Mouse (Mus musculus): ENCODE measurements at regions not wholly inside any gene's neighbourhood (a gene's known extent, or its start where the extent isn't known, plus 50 kb on each side); places are given as distances from the start of the nearest gene placed in this dataset.
"Not testable (repeated sequence)": the region's sequence is repeated elsewhere in the genome, so short reads cannot be mapped to it uniquely, and the experiment has no call there.

DNA sequence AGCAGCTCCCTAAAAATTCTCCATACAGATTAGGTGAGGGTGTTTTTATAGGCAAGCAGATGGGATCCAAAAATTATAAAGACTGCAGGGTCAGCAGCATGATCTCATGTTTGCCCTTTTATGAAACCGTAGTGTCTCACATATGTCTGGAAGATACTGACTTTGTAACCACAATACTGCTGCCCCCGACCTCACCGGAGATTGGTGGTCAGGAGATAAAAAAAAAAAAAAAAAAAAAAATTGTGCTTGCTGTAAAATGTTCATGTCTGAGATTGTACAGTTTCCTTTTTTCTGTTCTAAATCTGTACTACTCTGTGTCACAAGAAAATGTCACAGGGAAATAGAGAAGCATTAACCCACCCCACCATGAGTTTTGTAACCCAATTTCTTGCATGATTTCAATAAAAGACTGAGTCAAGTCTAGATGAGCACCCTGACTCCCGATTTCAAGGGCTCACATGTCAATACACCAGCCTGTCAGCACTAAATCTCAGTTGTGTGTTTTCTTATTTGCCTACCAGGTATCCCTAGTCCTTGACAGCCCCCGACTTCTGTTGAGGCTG lies 169.5 kb upstream of the Ipo5 start:
- DNase-seq (ENCODE audit: low spot score in 2 of 2), result no peak

DNA sequence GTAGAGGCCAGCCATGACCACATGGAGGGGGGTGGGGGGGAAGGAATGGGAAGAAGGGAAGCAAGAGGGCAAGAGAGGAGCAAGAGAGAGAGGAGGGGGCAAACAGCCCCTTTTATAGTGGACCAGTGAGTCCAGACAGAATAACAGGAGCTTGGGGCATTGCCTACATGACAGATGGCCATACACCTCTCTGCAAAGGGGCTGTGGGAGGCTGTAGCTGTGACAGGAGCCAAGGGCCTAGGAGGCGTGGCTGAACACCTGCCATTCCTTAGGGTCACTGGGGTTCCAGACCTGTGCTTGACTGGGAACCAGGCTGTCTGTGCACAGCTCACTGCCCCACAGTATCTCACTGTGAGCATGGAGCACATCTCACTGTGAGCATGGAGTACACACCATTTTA lies 157.0 kb upstream of the Ipo5 start:
- DNase-seq (ENCODE audit: low spot score in 2 of 2), result no peak

DNA sequence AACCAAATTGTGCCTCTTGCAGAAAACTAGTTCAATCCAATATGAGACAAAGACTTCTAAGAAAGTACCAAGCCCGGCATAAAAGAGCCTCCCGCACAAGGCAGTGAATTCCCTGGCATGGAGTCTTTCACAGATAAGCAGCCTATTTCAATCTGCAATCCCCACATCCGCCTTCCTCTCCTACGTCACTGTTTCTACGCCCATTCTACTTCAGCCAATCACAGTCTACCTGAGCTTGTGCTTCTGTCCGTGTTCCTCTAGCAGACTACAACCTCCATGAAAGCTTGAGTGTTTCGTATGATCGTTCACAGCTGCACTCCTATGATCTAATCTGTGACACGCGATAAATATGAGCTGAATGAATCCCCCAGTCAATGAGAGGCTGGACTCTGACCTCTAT lies 155.6 kb upstream of the Ipo5 start:
- DNase-seq (ENCODE audit: low spot score in 2 of 2), result no peak

DNA sequence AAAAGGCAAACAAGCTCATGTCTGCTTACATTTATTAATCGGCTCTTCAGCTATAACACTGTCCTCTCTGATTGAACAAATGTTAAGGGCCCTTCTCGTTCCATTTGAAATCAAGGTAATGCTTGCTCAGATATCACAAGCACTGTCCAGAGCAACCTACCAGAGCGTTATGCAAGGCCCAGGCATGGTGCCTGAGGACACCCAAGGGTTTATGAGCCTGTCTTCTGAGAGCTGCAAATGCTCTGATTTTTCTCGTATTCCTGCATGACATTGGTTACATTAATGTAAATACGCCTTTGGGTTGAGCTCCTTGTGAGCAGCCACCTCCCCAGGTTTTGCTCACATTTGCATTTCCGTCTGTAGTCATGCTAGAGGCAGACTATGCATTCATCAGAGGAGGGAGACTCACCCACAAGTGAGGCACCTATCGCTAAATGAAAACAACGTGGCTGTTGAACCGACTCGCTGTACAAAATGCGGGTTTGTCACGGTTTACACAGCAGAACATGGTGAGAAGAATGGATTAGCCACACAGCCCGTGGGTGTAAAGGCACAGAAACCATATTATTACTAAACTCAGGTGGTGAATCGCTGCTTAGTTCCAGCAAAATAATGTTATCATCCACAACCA lies 152.7 kb upstream of the Ipo5 start:
- DNase-seq (ENCODE audit: low spot score in 2 of 2), result no peak

DNA sequence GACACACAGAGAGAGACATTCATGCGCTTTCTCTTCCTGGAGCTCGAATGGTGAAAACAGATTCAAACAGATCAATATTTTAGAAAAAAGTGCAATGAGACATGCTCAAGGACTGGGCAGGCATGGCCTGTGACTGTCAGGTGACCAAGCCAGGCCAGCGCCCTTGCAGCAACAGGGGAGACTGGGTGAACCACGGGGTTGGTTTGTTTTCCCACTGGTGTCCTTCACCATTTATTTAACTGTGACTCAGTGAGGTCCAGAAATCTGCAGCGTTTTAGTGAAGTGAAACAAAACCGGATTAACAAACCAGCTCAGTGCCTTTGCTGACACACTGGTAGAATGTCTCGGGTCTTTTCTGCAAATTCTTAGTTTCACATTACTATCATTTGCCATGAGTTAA lies 148.9 kb upstream of the Ipo5 start:
- no peak for DNase-seq (ENCODE audit: low spot score in 2 of 2)

DNA sequence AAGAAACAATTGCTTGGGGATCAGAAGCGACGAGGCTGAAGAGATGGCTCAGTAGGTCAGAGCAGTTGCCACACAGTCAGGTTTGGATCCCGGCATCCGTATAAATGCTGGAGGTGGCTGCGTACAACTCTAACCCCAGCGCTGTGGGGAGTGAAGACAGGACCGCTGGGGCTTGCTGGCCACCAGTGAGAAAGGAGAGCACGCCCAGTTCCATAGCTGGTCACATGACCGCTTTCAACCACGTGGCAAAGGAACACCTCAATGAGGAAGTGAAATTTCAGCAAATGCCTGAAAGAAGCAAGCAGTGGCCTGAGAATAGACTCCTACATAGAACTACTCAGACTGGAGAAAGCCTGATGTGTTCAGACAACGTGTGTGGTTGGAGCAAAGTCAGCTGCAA lies 148.3 kb upstream of the Ipo5 start:
- peak in 1 of 2 experiments; percentile 19 for DNase-seq (ENCODE audit: low spot score in 2 of 2)

DNA sequence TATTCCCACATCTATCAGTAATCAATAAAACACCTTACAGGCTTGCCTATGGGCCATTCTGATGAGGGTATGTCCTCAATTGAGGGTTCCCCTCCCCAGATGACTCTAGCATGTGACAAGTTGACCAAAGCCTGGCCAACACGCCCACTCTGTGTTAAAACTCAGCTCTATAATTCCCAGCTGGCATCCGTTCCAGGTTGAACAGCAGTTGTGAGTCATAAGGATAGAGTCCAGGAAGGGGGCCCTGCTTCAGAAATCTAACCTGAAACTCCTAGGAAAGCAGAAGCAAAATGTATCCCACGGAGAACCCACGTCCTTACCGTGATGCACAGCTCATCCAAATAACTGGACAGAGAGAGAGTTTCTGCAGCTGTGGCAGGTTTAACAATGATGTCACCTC lies 147.2 kb upstream of the Ipo5 start:
- DNase-seq (ENCODE audit: low spot score in 2 of 2), result no peak

DNA sequence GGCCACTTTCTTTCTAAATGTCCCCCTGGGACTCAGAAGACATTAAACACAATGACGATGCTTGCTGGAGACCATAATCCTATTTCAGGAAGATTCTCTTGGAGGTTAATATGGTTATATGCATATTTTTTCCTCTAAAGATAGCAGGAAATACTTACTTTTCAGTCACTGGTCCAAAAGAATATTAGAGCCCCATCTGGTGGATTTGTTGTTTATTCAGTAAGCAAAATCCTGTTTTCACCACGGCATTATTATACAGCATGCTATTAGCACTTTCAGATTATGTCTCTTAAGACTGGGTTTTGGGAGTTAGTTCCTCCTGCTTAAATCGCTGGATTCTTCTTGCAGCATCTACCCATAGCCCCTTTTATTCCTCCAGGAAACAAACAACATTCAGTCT lies 146.6 kb upstream of the Ipo5 start:
- peak in 1 of 2 experiments; percentile 29 for DNase-seq (ENCODE audit: low spot score in 2 of 2)

DNA sequence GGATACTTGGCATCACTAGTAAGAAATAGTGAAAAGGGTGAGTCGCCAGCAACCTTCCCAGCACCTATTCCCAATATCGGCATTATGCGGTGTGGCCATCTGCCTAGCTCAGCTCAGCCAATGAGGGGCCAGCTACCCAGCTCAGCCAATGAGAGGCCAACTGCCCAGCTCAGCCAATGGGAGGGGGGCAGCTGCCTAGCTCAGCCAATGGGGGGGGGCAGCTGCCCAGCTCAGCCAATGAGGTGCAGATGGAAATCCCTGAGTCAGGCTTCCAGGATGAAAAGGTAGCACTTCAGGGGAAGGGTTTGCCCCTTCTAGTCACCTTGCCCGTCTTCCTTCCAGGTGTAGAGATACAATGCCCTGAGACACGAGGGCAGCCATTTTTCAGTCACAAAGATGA lies 144.6 kb upstream of the Ipo5 start:
- no peak for DNase-seq (ENCODE audit: low spot score in 2 of 2)

DNA sequence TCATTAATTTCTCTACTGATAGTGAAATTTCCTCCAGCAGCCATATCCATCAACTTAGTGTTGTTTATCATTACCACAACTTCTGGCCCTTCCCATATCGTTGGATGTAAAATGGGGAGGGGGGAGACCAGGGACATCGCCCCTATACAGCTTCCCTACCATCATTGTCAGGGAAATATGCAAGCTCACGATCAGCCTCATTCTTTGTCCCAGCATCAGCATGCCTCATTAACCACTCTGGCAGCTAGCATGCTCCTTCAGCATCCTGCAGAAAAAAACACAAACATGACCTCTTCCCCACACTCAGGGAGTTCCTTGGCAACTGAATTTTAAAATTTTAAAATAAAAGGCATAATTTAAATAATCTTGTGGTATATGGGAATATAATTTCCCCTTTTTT lies 140.4 kb upstream of the Ipo5 start:
- DNase-seq (ENCODE audit: low spot score in 2 of 2), result no peak

DNA sequence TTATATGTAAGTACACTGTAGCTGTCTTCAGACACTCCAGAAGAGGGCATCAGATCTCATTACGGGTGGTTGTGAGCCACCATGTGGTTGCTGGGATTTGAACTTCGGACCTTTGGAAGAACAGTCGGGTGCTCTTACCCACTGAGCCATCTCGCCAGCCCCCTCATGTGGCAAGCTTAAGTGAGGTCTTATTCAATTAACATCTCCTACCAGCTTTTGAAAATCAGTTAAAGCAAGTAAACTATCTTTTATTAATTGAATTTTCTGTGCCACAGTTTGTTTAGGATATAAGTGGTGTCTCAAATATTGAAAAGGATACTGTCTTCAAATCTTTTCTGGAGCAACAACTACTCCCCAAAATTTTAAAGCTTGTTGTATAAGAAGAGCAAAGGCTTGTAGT lies 138.0 kb upstream of the Ipo5 start:
- DNase-seq (ENCODE audit: low spot score in 2 of 2), result not testable (repeated sequence)

DNA sequence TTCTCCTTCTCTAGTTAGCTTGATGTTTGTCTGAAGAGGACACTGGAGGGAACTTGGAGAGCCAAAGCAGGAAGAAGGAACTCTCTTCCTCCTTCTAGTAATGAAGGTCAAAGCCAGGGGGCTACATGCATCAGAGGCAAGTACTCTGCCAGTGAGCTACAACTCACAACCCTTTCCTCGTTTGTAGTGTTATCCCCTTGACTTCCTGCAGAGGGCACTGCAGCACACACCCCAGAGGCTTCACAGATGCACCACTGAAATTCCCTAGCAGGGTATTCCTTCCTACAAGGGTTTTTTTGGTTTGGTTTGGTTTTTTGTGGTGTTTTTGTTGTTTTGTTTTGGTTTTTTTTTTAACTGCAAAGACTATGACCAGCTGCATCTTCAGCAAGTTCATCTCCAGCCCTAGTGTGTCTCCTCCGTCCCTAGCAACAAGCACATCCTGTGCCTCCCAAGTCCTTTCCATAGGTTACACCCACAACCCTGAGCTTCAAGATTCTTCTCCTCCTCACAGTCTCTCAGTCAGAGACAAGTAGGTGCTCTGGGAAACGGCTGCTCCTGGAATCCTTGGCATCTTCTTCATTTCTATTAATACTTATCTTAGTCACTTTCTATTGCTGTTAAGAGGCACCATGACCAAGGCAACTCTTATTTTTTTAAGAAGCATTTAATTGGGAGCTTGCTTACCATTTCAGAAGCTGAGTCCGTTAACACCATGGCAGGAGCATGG lies 119.0 kb upstream of the Ipo5 start:
- DNase-seq (ENCODE audit: low spot score in 2 of 2), result peak in 1 of 2 experiments; percentile 27

DNA sequence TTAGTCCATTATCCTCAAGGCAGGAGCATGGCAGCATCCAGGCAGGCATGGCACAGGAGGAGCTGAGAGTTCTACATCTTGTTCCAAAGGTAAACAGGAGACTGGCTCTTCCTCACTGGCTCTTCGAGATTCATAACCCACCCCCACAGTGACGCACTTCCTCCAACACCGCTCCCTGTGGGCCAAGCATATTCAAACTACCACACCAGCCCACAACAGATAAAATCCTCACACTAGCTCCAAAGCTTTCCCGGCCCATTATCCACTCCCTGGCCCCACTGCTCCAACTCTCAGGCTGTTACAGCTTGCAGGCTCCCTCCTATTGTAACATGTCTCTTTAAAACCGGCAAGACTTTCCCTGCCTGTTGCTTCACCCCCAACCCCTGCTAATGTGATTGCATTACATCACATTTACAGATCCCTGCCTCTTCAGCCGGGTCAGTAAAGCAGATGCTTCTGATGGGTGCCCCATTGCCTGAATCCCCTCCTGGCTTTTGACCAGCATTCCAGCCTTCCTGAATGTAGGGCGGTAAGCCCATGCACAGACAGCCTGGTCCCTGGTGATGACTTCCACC lies 113.0 kb upstream of the Ipo5 start:
- no peak for DNase-seq (ENCODE audit: low spot score in 2 of 2)

DNA sequence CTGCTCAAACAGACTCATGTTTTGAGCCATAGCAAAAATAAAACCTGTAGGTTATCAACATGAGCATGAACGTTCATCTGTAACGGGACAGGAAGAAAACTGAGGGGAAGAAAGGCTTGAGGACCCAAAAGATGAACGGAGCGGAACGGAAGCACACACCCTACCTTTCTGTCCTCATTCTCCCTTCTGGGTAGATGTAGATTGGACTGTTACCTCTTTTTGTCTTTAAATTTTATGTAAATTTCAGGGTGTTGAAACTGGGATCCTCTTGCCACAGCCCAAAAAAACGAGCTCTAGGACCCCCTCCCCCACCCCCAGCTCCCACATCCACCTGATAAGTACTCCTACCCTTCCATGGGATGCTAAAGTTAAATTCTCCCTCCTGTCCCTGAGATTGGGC lies 107.8 kb upstream of the Ipo5 start:
- DNase-seq (ENCODE audit: low spot score in 2 of 2), result no peak

DNA sequence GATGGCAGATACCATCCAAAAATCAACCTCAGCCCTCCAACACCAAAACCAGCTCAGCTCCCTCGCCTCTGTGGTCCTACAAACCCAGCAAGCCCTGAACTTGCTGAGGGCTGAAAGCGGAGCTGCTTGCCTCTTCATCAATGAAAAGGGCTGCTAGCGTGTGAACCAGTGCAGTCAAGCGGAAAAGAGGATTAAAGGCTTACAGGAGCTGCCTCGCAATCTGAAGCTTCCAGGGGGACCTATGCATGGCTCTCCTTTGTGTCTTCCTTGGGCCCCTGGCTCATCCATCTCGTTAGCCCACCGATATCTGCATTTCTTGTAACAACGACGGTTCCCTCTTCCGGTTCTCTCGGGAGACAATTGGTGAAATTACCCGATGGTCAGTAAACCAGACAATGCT lies 107.3 kb upstream of the Ipo5 start:
- no peak for DNase-seq (ENCODE audit: low spot score in 2 of 2)

DNA sequence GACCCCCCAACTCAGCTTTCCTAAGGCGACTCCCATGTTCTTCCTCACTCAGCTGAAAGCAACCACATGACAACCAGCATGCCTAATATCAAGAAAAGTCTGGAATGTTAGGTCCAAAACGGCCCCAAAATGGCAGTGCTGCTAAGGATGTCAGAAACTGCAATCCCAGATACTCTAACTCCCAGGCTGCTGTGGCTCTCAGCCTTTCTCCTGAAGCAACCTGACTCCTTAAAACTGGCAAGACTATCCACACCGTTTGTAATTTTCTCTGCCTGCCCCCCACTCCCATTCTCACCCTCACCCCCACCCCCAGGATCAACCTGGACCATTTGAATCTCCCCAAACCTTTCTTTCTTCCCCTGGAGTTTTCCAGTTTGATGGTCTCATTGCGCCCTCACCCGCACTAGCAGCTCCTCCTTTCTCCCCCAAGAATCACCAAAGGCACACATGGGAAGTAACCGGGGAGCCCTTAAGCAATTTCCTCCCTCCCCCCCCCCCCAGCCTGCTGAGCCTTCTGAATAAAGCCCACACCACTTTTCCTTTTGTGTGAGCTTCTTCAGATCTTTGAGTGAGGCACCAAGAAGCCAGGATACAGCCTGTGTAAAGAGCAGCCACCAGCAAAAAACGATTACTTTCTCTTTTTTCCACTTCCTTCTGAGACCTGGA lies 106.7 kb upstream of the Ipo5 start:
- no peak for DNase-seq (ENCODE audit: low spot score in 2 of 2)

DNA sequence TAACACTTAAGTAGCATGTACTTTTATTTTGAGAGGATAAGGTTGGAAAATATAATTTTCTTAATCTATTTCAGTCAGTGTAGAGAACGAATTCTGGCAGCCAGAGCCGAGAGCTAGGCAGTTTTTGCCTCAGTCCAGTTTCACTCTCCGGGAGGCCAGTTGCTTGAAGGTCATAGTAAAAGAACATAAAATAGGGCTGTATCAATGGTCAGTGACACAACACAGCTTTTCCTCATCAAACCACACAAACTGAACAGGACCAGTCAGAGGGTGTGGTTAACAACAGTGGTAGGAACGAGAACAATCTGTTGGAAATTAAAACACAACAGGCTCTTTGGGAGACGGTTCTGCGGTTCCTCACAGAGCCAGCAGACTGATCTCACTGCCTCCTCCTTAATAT lies 105.9 kb upstream of the Ipo5 start:
- DNase-seq (ENCODE audit: low spot score in 2 of 2), result no peak

DNA sequence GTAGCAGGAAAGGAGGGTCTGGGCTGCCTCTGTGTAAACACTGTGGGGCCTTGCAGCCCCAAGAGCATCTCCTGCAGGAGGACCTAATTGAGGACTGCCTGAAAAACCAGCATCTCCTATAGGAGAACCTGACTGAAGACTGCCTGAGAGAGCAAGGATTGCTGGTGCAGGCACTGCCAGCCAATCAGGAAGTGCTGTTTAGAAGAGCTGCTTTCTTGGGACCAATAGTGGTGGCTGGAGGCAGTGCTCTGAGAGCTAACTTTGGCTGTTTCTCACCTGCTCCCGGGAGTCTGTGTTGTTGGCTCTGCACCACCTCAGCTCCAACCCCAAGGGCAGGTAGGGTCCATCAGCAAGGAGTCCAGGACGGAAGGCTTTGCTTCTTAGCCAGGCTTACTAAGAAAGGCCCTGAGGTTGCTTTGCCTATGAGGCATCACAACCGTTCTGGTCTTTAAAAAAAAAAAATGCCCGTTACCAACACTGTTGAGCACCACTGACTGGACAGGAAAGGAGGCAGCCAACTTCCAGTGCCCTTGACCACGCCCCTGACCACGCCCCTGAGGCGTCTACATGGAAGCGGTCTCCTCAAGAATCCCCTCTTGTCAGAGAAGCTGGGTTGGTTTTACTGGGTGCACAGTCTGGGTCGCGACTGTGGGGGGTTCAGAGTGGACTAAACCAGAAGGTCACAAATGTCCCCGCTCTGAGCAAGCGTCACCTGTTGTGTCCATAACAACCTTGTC lies 105.0 kb upstream of the Ipo5 start:
- not testable (repeated sequence) for DNase-seq (ENCODE audit: low spot score in 2 of 2)

DNA sequence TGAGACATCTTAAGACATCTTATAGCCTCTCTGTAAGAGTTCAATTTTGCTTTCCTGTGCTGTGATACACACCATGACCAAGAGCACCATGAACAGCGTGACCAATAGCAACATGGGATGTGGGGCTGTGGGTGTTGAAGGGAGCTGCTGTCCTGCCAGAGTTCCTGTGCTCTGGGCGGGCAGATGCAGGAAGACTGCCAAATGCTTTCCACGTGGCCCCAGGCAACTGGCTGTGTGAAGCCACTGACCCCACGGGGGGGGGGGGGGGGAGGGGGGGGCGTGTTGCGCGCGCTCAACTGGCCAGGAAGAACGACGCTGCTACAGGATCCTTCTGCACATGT lies 104.5 kb upstream of the Ipo5 start:
- no peak for DNase-seq (ENCODE audit: low spot score in 2 of 2)

DNA sequence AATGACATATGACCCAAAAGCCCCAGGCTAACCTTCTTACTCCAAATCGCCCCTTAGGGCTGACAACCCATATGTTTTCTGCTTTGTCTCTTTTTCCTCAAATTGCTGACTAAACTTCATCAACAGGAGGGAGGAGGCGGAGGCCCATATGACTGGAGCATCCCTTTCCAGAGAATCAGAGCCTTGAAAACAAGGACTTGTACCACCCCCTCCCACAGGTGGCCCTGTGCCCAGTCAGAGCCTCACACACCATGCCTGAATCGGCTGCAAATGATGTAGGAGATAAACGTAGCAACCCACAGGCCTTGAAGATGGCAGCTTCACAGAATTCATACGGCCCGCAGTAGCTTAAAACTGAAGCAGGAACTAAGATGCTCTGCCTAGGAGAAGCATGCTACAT lies 101.7 kb upstream of the Ipo5 start:
- DNase-seq (ENCODE audit: low spot score in 2 of 2), result peak; percentile 83 to 95

DNA sequence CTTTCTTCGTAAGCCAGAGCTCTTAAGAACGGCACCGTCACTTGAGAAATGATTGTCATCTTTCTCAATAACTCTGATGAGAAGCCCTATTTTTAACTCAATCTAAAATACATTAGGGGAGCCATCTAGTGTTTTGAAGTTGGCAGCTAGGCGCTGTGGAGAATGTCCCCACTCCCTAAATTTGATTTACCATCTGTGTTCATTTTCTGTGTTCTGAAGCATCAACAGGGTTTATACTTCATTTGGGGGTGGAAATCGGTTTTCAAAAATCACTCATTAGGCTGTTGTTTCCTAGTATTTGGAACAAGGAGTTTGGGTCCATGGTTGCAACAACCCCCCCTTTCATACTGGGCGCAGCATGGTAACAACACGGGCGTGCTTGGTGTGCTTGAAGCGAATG lies 97.1 kb upstream of the Ipo5 start:
- DNase-seq (ENCODE audit: low spot score in 2 of 2), result peak; percentile 32 to 79
